Mouse (Mus musculus): ENCODE measurements around the gene Slitrk1. TPM values are rescaled to one million over a fixed set of nuclear protein-coding genes. Genes with fewer than 3 reads are reported as not detected.
A peak's percentile ranks its signal among the peaks of the same experiment; 100 is the strongest.

Slitrk1 gene
- 2.1 and 2.9 TPM in 2 replicates for polyA plus RNA-seq (2014; fragmentation: Nextera tagmentation; extraction: Ambion mirVana)

GRCm38 (mm10) chr14:108913714-108914263, at the start of gene Slitrk1:
TSS of gene Slitrk1 (minus strand) at chr14:108914158.
- WGBS: under 1% methylated on average over 24 of the region's 25 CpGs
- ATAC-seq (replicated peaks; ENCODE audit: insufficient number of reproducible peaks, low FRiP score, low TSS enrichment, low read depth): peak; percentile 57; the same call in 1 of the 2 replicates
- no peak within 1 kb of the TSS for H3K27ac ChIP-seq (replicated peaks; ENCODE audit: low read depth, low read length)

DNA sequence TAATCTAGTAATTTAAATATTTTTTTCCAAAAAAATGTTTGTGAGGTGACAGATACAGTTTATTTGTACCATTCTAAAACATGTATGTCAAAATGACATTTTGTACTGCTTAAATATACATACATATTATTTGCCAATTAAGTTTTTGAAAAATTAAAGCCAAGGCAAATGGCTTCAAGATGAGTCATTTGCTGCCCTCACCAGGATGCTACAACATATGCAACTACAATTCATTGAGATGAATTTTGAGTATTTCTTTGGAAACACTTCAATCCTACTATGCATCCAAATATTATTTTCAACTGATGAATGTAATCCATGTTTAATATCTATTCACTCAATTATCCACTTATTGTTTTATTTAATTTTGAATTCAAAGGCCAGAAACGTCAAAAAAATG, 21.8 kb upstream of the Slitrk1 start:
- 62% methylated on average over 1 of the region's 1 CpGs for WGBS
- ATAC-seq (replicated peaks; ENCODE audit: insufficient number of reproducible peaks, low FRiP score, low TSS enrichment, low read depth) (no peak), DNase-seq (ENCODE audit: low spot score) (no peak)
- Histone ChIP-seq H3K9me3 (replicated peaks; ENCODE audit: control insufficient read depth, low read length) (no peaks in the 10 kb centered on the region), H3K4me1 (ENCODE audit: control insufficient read depth, insufficient read depth, low read length) (no peaks in the 10 kb centered on the region), H3K4me3 (ENCODE audit: low read depth, low read length) (no peak overlapping the region), H3K9ac (replicated peaks; ENCODE audit: low read length) (no peak overlapping the region), H3K27ac (replicated peaks; ENCODE audit: low read depth, low read length) (no peak overlapping the region), H3K36me3 (replicated peaks; ENCODE audit: control insufficient read depth, insufficient read depth, low read depth, low read length) (no peaks in the 10 kb centered on the region), H3K27me3 (ENCODE audit: control insufficient read depth, insufficient read depth, low read length) (no peaks in the 10 kb centered on the region), H3K4me2 (ENCODE audit: low read depth, low read length) (no peak overlapping the region)

More at GRCm38 (mm10) chr14:108913714-108914263, at the start of gene Slitrk1:
- DNase-seq (ENCODE audit: low spot score): peak; percentile 81
- H3K4me3 ChIP-seq (ENCODE audit: low read depth, low read length): peak within 1 kb of the TSS; percentile 38
- H3K4me2 ChIP-seq (ENCODE audit: low read depth, low read length): peak within 1 kb of the TSS; percentile 61
- peaks cover 22% of the 10 kb centered on the region for H3K27me3 ChIP-seq (ENCODE audit: control insufficient read depth, insufficient read depth, low read length)
- peak within 1 kb of the TSS; percentile 50 for H3K9ac ChIP-seq (replicated peaks; ENCODE audit: low read length)
- no peaks in the 10 kb centered on the region for H3K36me3 ChIP-seq (replicated peaks; ENCODE audit: control insufficient read depth, insufficient read depth, low read depth, low read length)
- H3K9me3 ChIP-seq (replicated peaks; ENCODE audit: control insufficient read depth, low read length): no peaks in the 10 kb centered on the region
- H3K4me1 ChIP-seq (ENCODE audit: control insufficient read depth, insufficient read depth, low read length): no peaks in the 10 kb centered on the region

- peak overlapping the region; percentile 38 for H3K4me3 ChIP-seq (ENCODE audit: low read depth, low read length)
- ATAC-seq (replicated peaks; ENCODE audit: insufficient number of reproducible peaks, low FRiP score, low TSS enrichment, low read depth) (no peak), DNase-seq (ENCODE audit: low spot score) (no peak)
- 17% methylated on average over 16 of the region's 16 CpGs for WGBS
- H3K36me3 ChIP-seq (replicated peaks; ENCODE audit: control insufficient read depth, insufficient read depth, low read depth, low read length): no peaks in the 10 kb centered on the region
- H3K27ac ChIP-seq (replicated peaks; ENCODE audit: low read depth, low read length): no peak overlapping the region
- no peak overlapping the region for H3K9ac ChIP-seq (replicated peaks; ENCODE audit: low read length)
- peak overlapping the region; percentile 61 for H3K4me2 ChIP-seq (ENCODE audit: low read depth, low read length)
- peaks cover 22% of the 10 kb centered on the region for H3K27me3 ChIP-seq (ENCODE audit: control insufficient read depth, insufficient read depth, low read length)
- no peaks in the 10 kb centered on the region for H3K9me3 ChIP-seq (replicated peaks; ENCODE audit: control insufficient read depth, low read length)
- H3K4me1 ChIP-seq (ENCODE audit: control insufficient read depth, insufficient read depth, low read length): no peaks in the 10 kb centered on the region
These were observed 378 bp upstream of the Slitrk1 start for GRCm38 (mm10) chr14:108914336-108914735.

DNA sequence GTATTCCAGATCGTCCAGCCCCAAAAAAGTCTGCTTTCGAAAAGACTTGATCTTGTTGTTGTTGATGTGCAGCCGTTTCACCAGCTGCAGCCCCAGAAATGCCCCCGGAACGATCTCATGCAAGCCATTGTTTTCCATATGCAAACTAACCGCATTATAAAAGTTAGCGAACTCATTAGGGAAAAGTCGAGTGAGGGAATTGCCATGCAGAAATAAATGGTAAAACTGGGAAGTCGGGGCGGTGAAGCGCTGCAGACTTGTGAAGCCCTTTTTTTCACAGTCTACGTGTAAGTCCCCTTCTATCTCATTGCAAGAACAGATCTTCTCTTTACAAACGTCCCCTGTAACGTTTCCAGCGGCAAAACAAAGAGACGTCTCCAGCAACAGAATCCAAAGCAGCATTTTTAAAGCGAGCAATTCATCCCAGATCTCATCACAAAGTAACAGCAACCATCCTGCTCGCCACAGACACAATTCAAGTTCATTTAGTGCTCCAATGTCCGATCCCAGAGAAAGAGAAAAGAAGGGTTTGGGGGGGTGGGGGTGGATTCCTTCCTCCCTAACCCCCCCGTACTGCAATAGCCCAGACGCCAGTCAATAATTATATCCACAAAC, 975 bp downstream of the Slitrk1 start:
- 2% methylated on average over 21 of the region's 21 CpGs for WGBS
- no peak overlapping the region; the same call in 1 of the 2 replicates for H3K9ac ChIP-seq (replicated peaks; ENCODE audit: low read length)

GRCm38 (mm10) chr14:108912021-108912875, 1.7 kb downstream of the Slitrk1 start:
- ATAC-seq (replicated peaks; ENCODE audit: insufficient number of reproducible peaks, low FRiP score, low TSS enrichment, low read depth): no peak
- peak overlapping the region; percentile 38 for H3K4me3 ChIP-seq (ENCODE audit: low read depth, low read length)
- no peaks in the 10 kb centered on the region for H3K4me1 ChIP-seq (ENCODE audit: control insufficient read depth, insufficient read depth, low read length)
- peak overlapping the region; percentile 61 for H3K4me2 ChIP-seq (ENCODE audit: low read depth, low read length)
- H3K9me3 ChIP-seq (replicated peaks; ENCODE audit: control insufficient read depth, low read length): no peaks in the 10 kb centered on the region
- peak; percentile 7 for DNase-seq (ENCODE audit: low spot score)
- H3K27me3 ChIP-seq (ENCODE audit: control insufficient read depth, insufficient read depth, low read length): peaks cover 22% of the 10 kb centered on the region
- H3K27ac ChIP-seq (replicated peaks; ENCODE audit: low read depth, low read length): no peak overlapping the region
- no peak overlapping the region for H3K9ac ChIP-seq (replicated peaks; ENCODE audit: low read length)
- 2% methylated on average over 24 of the region's 24 CpGs for WGBS
- no peaks in the 10 kb centered on the region for H3K36me3 ChIP-seq (replicated peaks; ENCODE audit: control insufficient read depth, insufficient read depth, low read depth, low read length)

More for the DNA sequence above, 975 bp downstream of the Slitrk1 start:
- Histone ChIP-seq H3K4me2 (ENCODE audit: low read depth, low read length) (peak overlapping the region; percentile 61), H3K27ac (replicated peaks; ENCODE audit: low read depth, low read length) (no peak overlapping the region), H3K4me3 (ENCODE audit: low read depth, low read length) (peak overlapping the region; percentile 38), H3K27me3 (ENCODE audit: control insufficient read depth, insufficient read depth, low read length) (peaks cover 22% of the 10 kb centered on the region), H3K9me3 (replicated peaks; ENCODE audit: control insufficient read depth, low read length) (no peaks in the 10 kb centered on the region), H3K4me1 (ENCODE audit: control insufficient read depth, insufficient read depth, low read length) (no peaks in the 10 kb centered on the region), H3K36me3 (replicated peaks; ENCODE audit: control insufficient read depth, insufficient read depth, low read depth, low read length) (no peaks in the 10 kb centered on the region)
- ATAC-seq (replicated peaks; ENCODE audit: insufficient number of reproducible peaks, low FRiP score, low TSS enrichment, low read depth) (no peak), DNase-seq (ENCODE audit: low spot score) (peak; percentile 14)

- DNase-seq (ENCODE audit: low spot score) (peak; percentile 9), ATAC-seq (replicated peaks; ENCODE audit: insufficient number of reproducible peaks, low FRiP score, low TSS enrichment, low read depth) (peak; percentile 49; the same call in 1 of the 2 replicates)
- H3K4me1 ChIP-seq (ENCODE audit: control insufficient read depth, insufficient read depth, low read length): no peaks in the 10 kb centered on the region
- H3K9ac ChIP-seq (replicated peaks; ENCODE audit: low read length): no peak overlapping the region
- no peak overlapping the region for H3K27ac ChIP-seq (replicated peaks; ENCODE audit: low read depth, low read length)
- H3K9me3 ChIP-seq (replicated peaks; ENCODE audit: control insufficient read depth, low read length): no peaks in the 10 kb centered on the region
- H3K4me2 ChIP-seq (ENCODE audit: low read depth, low read length): peak overlapping the region; percentile 61
- WGBS: under 1% methylated on average over 24 of the region's 24 CpGs
- peak overlapping the region; percentile 19 for H3K4me3 ChIP-seq (ENCODE audit: low read depth, low read length)
- peaks cover 22% of the 10 kb centered on the region for H3K27me3 ChIP-seq (ENCODE audit: control insufficient read depth, insufficient read depth, low read length)
- H3K36me3 ChIP-seq (replicated peaks; ENCODE audit: control insufficient read depth, insufficient read depth, low read depth, low read length): no peaks in the 10 kb centered on the region
These were observed 2.7 kb downstream of the Slitrk1 start for GRCm38 (mm10) chr14:108911138-108911841.

DNA sequence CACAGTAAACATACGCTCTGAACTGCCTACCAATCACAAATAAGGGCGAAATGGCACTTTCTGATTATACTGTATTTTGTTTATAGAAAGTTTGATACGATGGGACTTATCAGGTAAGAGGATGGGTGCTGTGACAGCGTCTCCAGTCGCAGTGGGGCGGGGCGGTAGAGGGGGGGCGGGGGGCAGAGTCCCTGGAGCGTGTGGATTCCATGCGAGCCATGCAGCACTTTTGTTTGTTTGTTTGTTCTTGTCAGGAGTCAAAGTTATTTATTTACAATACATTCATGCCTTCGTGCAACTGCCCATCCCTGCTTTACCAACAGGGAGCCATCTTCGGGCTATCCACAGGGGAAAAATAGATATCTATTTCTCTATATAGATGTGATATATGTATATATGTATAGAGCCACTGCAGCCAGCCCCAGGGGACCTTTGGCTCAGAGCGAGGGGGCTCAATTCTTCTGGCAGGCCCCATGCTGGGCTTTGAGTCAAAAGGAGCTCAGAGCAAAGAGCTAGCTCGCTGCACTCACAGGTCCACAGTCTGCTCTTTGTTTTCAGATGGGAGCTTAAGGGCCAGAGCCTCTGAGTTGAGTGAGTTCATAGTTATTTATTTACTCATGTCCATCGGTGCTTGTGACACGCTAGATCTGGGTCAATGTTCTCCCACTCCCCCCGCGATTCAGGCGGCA, 3.4 kb downstream of the Slitrk1 start:
- no peaks in the 10 kb centered on the region for H3K4me1 ChIP-seq (ENCODE audit: control insufficient read depth, insufficient read depth, low read length)
- peak; percentile 24 for DNase-seq (ENCODE audit: low spot score)
- no peak overlapping the region for H3K27ac ChIP-seq (replicated peaks; ENCODE audit: low read depth, low read length)
- peak; percentile 24; the same call in 1 of the 2 replicates for ATAC-seq (replicated peaks; ENCODE audit: insufficient number of reproducible peaks, low FRiP score, low TSS enrichment, low read depth)
- peak overlapping the region; percentile 19 for H3K4me3 ChIP-seq (ENCODE audit: low read depth, low read length)
- peaks cover 22% of the 10 kb centered on the region for H3K27me3 ChIP-seq (ENCODE audit: control insufficient read depth, insufficient read depth, low read length)
- 2% methylated on average over 19 of the region's 19 CpGs for WGBS
- no peak overlapping the region for H3K9ac ChIP-seq (replicated peaks; ENCODE audit: low read length)
- no peaks in the 10 kb centered on the region for H3K9me3 ChIP-seq (replicated peaks; ENCODE audit: control insufficient read depth, low read length)
- no peaks in the 10 kb centered on the region for H3K36me3 ChIP-seq (replicated peaks; ENCODE audit: control insufficient read depth, insufficient read depth, low read depth, low read length)
- H3K4me2 ChIP-seq (ENCODE audit: low read depth, low read length): peak overlapping the region; percentile 61
